Mouse (Mus musculus): ENCODE results near the gene Gsg1l. TPM values are rescaled to one million over a fixed set of nuclear protein-coding genes. Genes with fewer than 3 reads are reported as not detected.

Gsg1l gene
- total RNA-seq, 2 experiments from 2014 or later: 0.08 TPM; not detected in 1

GRCm38 (mm10) chr7:126031598-126032364 is 50.4 kb downstream of the Gsg1l start:
- no peak for DNase-seq

- no peak for DNase-seq
Measured at GRCm38 (mm10) chr7:126027410-126027809, 54.8 kb downstream of the Gsg1l start.

- DNase-seq: no peak
Measured at GRCm38 (mm10) chr7:126026600-126026999, 55.6 kb downstream of the Gsg1l start.

GRCm38 (mm10) chr7:126019966-126020365 is 62.2 kb downstream of the Gsg1l start:
- no peak for DNase-seq

- DNase-seq: no peak
Measured at GRCm38 (mm10) chr7:126019321-126019720, 62.9 kb downstream of the Gsg1l start.

- DNase-seq: no peak
Measured at GRCm38 (mm10) chr7:126017455-126017854, 64.8 kb downstream of the Gsg1l start.

GRCm38 (mm10) chr7:126012325-126013021 is 69.7 kb downstream of the Gsg1l start:
- DNase-seq: no peak

- no peak for DNase-seq
Measured at GRCm38 (mm10) chr7:126008789-126009148, 73.4 kb downstream of the Gsg1l start.

GRCm38 (mm10) chr7:126008139-126008788 is 73.9 kb downstream of the Gsg1l start:
- no peak for DNase-seq

GRCm38 (mm10) chr7:126007132-126007910 is 74.9 kb downstream of the Gsg1l start:
- DNase-seq: no peak

- no peak for DNase-seq
Measured at GRCm38 (mm10) chr7:126005274-126005673, 76.9 kb downstream of the Gsg1l start.

GRCm38 (mm10) chr7:126001683-126002082 is 80.5 kb downstream of the Gsg1l start:
- no peak for DNase-seq

GRCm38 (mm10) chr7:125999921-126000320 is 82.3 kb downstream of the Gsg1l start:
- no peak for DNase-seq

- DNase-seq: no peak
Measured at GRCm38 (mm10) chr7:125996151-125996550, 86.1 kb downstream of the Gsg1l start.

- no peak for DNase-seq
Measured at GRCm38 (mm10) chr7:125992356-125992891, 89.8 kb downstream of the Gsg1l start.

GRCm38 (mm10) chr7:125991846-125992245 is 90.4 kb downstream of the Gsg1l start:
- DNase-seq: no peak

GRCm38 (mm10) chr7:125989969-125990368 is 92.2 kb downstream of the Gsg1l start:
- peak; percentile 33 for DNase-seq

- no peak for DNase-seq
Measured at GRCm38 (mm10) chr7:125989489-125989888, 92.7 kb downstream of the Gsg1l start.

- no peak for DNase-seq
Measured at GRCm38 (mm10) chr7:125988326-125988725, 93.9 kb downstream of the Gsg1l start.

GRCm38 (mm10) chr7:125987117-125987516 is 95.1 kb downstream of the Gsg1l start:
- DNase-seq: no peak

GRCm38 (mm10) chr7:125985565-125985964 is 96.6 kb downstream of the Gsg1l start:
- no peak for DNase-seq

All from gastrocnemius, postnatal 25 days (tissue).